Mouse (Mus musculus): ENCODE data around the gene Ngrn.

GRCm38 (mm10) chr7:80297041-80297440 lies 36.0 kb downstream of the Ngrn start:
- TF ChIP-seq CTCF (IDR thresholded peaks at IDR 0.05; ENCODE audit: control insufficient read depth, insufficient read depth, low read length) (no peak), POLR2A (IDR thresholded peaks at IDR 0.05; ENCODE audit: borderline replicate concordance, control insufficient read depth, low read depth, low read length) (no peak)
